Mouse (Mus musculus): Measurements from ENCODE around the gene Nck2. TPM values are rescaled to one million over a fixed set of nuclear protein-coding genes. Genes with fewer than 3 reads are reported as not detected.

The Nck2 gene
- total and polyA plus RNA-seq, 3 experiments: 11.7 to 15.3 (median 11.9) TPM

- Histone ChIP-seq H3K9ac (ENCODE audit: low read depth, low read length) (no peak overlapping the region), H3K79me2 (replicated peaks; ENCODE audit: control insufficient read depth, insufficient read depth, low read length) (peaks cover 13% of the 10 kb centered on the region), H3K4me1 (ENCODE audit: control insufficient read depth, insufficient read depth, low read length) (peaks cover 23% of the 10 kb centered on the region), H3K36me3 (ENCODE audit: control insufficient read depth, insufficient read depth, low read length) (peaks cover 3% of the 10 kb centered on the region; the same call in 1 of the 2 replicates), H3K27me3 (ENCODE audit: control insufficient read depth, insufficient read depth, low read length) (no peaks in the 10 kb centered on the region), H3K27ac (peak overlapping the region; percentile 60), H3K4me3 (no peak overlapping the region)
- intact Hi-C loops (cut with DNase I): no loop called here
- DNase-seq: peak in 1 of 2 experiments; percentile 54
- 30% methylated on average over 6 of the region's 6 CpGs for WGBS
- no peak for TF ChIP-seq POLR2A (IDR thresholded peaks at IDR 0.05; ENCODE audit: insufficient read depth, low read depth, low read length)
- no peak for TF ChIP-seq CTCF (IDR thresholded peaks at IDR 0.05)
- no peak for TF ChIP-seq EP300 (IDR thresholded peaks at IDR 0.05; ENCODE audit: insufficient read depth, low read depth, low read length)
Measured at GRCm38 (mm10) chr1:43474535-43475409, 30.4 kb downstream of the Nck2 start.

- no peak for TF ChIP-seq CTCF (IDR thresholded peaks at IDR 0.05)
- TF ChIP-seq EP300 (IDR thresholded peaks at IDR 0.05; ENCODE audit: insufficient read depth, low read depth, low read length): no peak
- no peak for TF ChIP-seq POLR2A (IDR thresholded peaks at IDR 0.05; ENCODE audit: insufficient read depth, low read depth, low read length)
- H3K79me2 ChIP-seq (replicated peaks; ENCODE audit: control insufficient read depth, insufficient read depth, low read length): peaks cover 13% of the 10 kb centered on the region
- H3K27ac ChIP-seq: no peak overlapping the region
- H3K4me3 ChIP-seq: no peak overlapping the region
- no peak overlapping the region for H3K9ac ChIP-seq (ENCODE audit: low read depth, low read length)
- DNase-seq: no peak
- H3K27me3 ChIP-seq (ENCODE audit: control insufficient read depth, insufficient read depth, low read length): no peaks in the 10 kb centered on the region
- 92% methylated on average over 3 of the region's 3 CpGs for WGBS
- intact Hi-C loops (cut with DNase I): no loop called here
- peaks cover 15% of the 10 kb centered on the region for H3K4me1 ChIP-seq (ENCODE audit: control insufficient read depth, insufficient read depth, low read length)
- peaks cover 3% of the 10 kb centered on the region; the same call in 1 of the 2 replicates for H3K36me3 ChIP-seq (ENCODE audit: control insufficient read depth, insufficient read depth, low read length)
Measured at GRCm38 (mm10) chr1:43477954-43478353, 33.6 kb downstream of the Nck2 start.

- Histone ChIP-seq H3K27me3 (ENCODE audit: control insufficient read depth, insufficient read depth, low read length) (no peaks in the 10 kb centered on the region), H3K79me2 (replicated peaks; ENCODE audit: control insufficient read depth, insufficient read depth, low read length) (peaks cover 6% of the 10 kb centered on the region), H3K36me3 (ENCODE audit: control insufficient read depth, insufficient read depth, low read length) (peaks cover 8% of the 10 kb centered on the region), H3K4me1 (ENCODE audit: control insufficient read depth, insufficient read depth, low read length) (peaks cover 14% of the 10 kb centered on the region), H3K4me3 (no peak overlapping the region), H3K27ac (no peak overlapping the region), H3K9ac (ENCODE audit: low read depth, low read length) (no peak overlapping the region)
- WGBS: 95% methylated on average over 9 of the region's 9 CpGs
- intact Hi-C loops (cut with DNase I): no loop called here
- DNase-seq: no peak
- TF ChIP-seq POLR2A (IDR thresholded peaks at IDR 0.05; ENCODE audit: insufficient read depth, low read depth, low read length) (no peak), EP300 (IDR thresholded peaks at IDR 0.05; ENCODE audit: insufficient read depth, low read depth, low read length) (no peak), CTCF (IDR thresholded peaks at IDR 0.05) (no peak)
Measured at GRCm38 (mm10) chr1:43485204-43485603, 40.8 kb downstream of the Nck2 start.

GRCm38 (mm10) chr1:43486500-43486899, 42.1 kb downstream of the Nck2 start:
- peaks cover 8% of the 10 kb centered on the region for H3K36me3 ChIP-seq (ENCODE audit: control insufficient read depth, insufficient read depth, low read length)
- no peak overlapping the region for H3K9ac ChIP-seq (ENCODE audit: low read depth, low read length)
- H3K4me1 ChIP-seq (ENCODE audit: control insufficient read depth, insufficient read depth, low read length): peaks cover 14% of the 10 kb centered on the region
- 55% methylated on average over 3 of the region's 3 CpGs for WGBS
- intact Hi-C loops (cut with DNase I): no loop called here
- no peaks in the 10 kb centered on the region for H3K27me3 ChIP-seq (ENCODE audit: control insufficient read depth, insufficient read depth, low read length)
- no peak overlapping the region for H3K4me3 ChIP-seq
- DNase-seq: no peak
- TF ChIP-seq EP300 (IDR thresholded peaks at IDR 0.05; ENCODE audit: insufficient read depth, low read depth, low read length): no peak
- TF ChIP-seq POLR2A (IDR thresholded peaks at IDR 0.05; ENCODE audit: insufficient read depth, low read depth, low read length): no peak
- no peak for TF ChIP-seq CTCF (IDR thresholded peaks at IDR 0.05)
- peaks cover 5% of the 10 kb centered on the region; the same call in 1 of the 2 replicates for H3K79me2 ChIP-seq (replicated peaks; ENCODE audit: control insufficient read depth, insufficient read depth, low read length)
- H3K27ac ChIP-seq: no peak overlapping the region

- H3K27me3 ChIP-seq (ENCODE audit: control insufficient read depth, insufficient read depth, low read length): no peaks in the 10 kb centered on the region
- WGBS: 79% methylated on average over 3 of the region's 3 CpGs
- no peak for DNase-seq
- peaks cover 8% of the 10 kb centered on the region for H3K36me3 ChIP-seq (ENCODE audit: control insufficient read depth, insufficient read depth, low read length)
- no peak overlapping the region for H3K4me3 ChIP-seq
- TF ChIP-seq CTCF (IDR thresholded peaks at IDR 0.05): no peak
- TF ChIP-seq POLR2A (IDR thresholded peaks at IDR 0.05; ENCODE audit: insufficient read depth, low read depth, low read length): no peak
- TF ChIP-seq EP300 (IDR thresholded peaks at IDR 0.05; ENCODE audit: insufficient read depth, low read depth, low read length): no peak
- H3K4me1 ChIP-seq (ENCODE audit: control insufficient read depth, insufficient read depth, low read length): peaks cover 14% of the 10 kb centered on the region
- H3K79me2 ChIP-seq (replicated peaks; ENCODE audit: control insufficient read depth, insufficient read depth, low read length): peaks cover 5% of the 10 kb centered on the region; the same call in 1 of the 2 replicates
- intact Hi-C loops (cut with DNase I): no loop called here
- no peak overlapping the region for H3K9ac ChIP-seq (ENCODE audit: low read depth, low read length)
- no peak overlapping the region for H3K27ac ChIP-seq
Measured at GRCm38 (mm10) chr1:43486956-43487722, 42.8 kb downstream of the Nck2 start.

All from heart, adult 2 months (tissue).